Mouse (Mus musculus): ENCODE results near the gene Tgm5.
A peak's percentile ranks its signal among the peaks of the same experiment; 100 is the strongest.
"Not testable (repeated sequence)": the region's sequence is repeated elsewhere in the genome, so short reads cannot be mapped to it uniquely, and the experiment has no call there.

The Tgm5 gene

GRCm38 (mm10) chr2:121039382-121039781 lies 46.3 kb downstream of the Tgm5 start:
- no peak for DNase-seq (ENCODE audit: low read depth)

GRCm38 (mm10) chr2:121038851-121039250 lies 46.8 kb downstream of the Tgm5 start:
- DNase-seq (ENCODE audit: low read depth) = not testable (repeated sequence)

GRCm38 (mm10) chr2:121036733-121037341 lies 48.8 kb downstream of the Tgm5 start, which contains the start of gene Epb42:
Epb42 (minus strand) TSS chr2:121037072.
- DNase-seq (ENCODE audit: low read depth) = peak; percentile 22

GRCm38 (mm10) chr2:121022918-121023317 lies 62.7 kb downstream of the Tgm5 start:
- no peak for DNase-seq (ENCODE audit: low read depth)

GRCm38 (mm10) chr2:121017151-121017550 lies 68.5 kb downstream of the Tgm5 start:
- no peak for DNase-seq (ENCODE audit: low read depth)

DNA sequence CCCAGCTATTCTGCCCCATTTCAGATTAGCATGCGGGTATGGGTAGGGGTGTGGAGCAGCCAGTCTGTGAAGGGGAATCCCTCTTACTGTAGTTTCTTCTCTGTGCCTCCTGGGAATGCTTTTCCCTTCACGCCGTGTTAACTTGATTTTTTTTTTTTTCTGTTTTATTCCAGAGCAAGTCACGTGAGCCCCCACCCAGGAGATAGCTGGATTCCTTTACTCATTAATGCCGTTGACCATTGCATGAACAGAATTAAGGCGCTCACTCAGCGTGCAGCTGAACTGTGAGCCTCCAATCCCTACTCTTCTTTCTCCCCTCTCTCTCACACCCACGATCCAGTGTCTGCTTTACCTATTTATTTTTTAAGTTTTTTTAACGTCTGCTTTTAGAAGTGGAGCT lies 69.4 kb downstream of the Tgm5 start:
- DNase-seq (ENCODE audit: low read depth) = no peak

- DNase-seq (ENCODE audit: low read depth) = no peak
These were observed 70.1 kb downstream of the Tgm5 start for GRCm38 (mm10) chr2:121015507-121015906.

- no peak for DNase-seq (ENCODE audit: low read depth)
These were observed 73.0 kb downstream of the Tgm5 start for GRCm38 (mm10) chr2:121012676-121013075.

DNA sequence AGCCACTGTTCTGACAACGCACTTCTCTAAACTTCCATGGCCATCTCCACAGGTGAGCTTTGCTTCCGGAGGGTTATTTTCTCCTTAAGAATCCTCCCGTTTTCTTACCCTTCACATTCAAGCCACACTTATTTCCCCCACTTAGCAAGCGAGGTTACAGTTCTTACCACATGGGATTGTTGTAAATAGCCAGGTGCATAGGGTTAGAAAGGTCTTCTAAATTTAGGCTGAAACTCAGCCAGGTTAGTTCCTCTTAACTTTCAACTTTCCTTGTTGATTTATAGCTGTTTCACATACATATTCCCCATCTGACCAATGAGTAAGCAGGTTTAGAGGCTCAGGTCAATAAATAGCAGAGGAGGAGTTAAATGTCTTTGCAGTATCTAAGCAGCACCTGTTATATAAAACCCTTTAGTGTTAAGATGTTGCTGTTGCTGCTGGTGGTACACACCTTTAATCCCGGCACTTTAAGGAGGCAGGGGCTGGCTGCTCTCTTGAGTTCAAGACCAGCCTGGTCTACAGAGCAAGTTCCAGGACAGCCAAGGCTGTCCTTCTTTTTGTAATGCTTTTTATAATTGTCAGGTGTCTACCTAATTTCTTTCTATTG lies 76.5 kb downstream of the Tgm5 start:
- DNase-seq (ENCODE audit: low read depth) = no peak

DNA sequence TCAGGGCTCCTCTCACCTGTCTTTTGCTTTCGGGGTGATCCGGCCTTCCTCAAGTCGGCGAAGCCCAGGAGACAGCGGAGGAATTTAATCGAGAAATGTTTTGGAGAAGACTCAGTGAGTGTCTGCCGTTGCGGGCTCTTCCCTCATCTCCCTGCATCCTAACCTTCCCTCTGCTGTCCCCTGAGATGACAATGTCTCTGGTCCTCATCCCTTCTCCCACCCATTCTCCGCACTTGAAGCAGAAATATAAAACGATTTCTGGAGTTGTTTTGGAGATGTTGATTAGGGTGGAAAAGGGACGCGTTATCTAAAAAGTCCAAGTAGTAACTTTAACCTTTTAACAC lies 77.0 kb downstream of the Tgm5 start:
- no peak for DNase-seq (ENCODE audit: low read depth)

- peak; percentile 90 for DNase-seq (ENCODE audit: low read depth)
These were observed 77.5 kb downstream of the Tgm5 start, which contains the start of gene Ccndbp1 for GRCm38 (mm10) chr2:121007925-121008663. Ccndbp1 (plus strand) TSS chr2:121008403.

GRCm38 (mm10) chr2:121006986-121007385 lies 78.7 kb downstream of the Tgm5 start:
- no peak for DNase-seq (ENCODE audit: low read depth)

GRCm38 (mm10) chr2:121004018-121004811 lies 81.4 kb downstream of the Tgm5 start:
- no peak for DNase-seq (ENCODE audit: low read depth)

- DNase-seq (ENCODE audit: low read depth) = peak; percentile 10
These were observed 82.1 kb downstream of the Tgm5 start for GRCm38 (mm10) chr2:121003586-121003985.

- DNase-seq (ENCODE audit: low read depth) = no peak
These were observed 86.8 kb downstream of the Tgm5 start for GRCm38 (mm10) chr2:120998863-120999262.

GRCm38 (mm10) chr2:120996607-120997006 lies 89.0 kb downstream of the Tgm5 start:
- DNase-seq (ENCODE audit: low read depth) = not testable (repeated sequence)

Data from c-Kit-positive CD71-negative TER-119-negative erythroid progenitor cells, embryonic 14.5 days (primary cell).